Mouse (Mus musculus) stomach, postnatal 0 days (tissue): ENCODE results near the gene Kcnd3.

Source experiments
- CTCF ChIP-seq: IDR thresholded peaks from 2 replicates; pipeline ENCODE4 v1.5.1; 2016; ENCODE audit warnings: antibody characterized with exemption, low read depth, mild to moderate bottlenecking, moderate library complexity
- EP300 ChIP-seq: optimal IDR thresholded peaks from 2 replicates; pipeline ENCODE3; 2016; ENCODE audit warnings: antibody characterized with exemption

- TF ChIP-seq CTCF (no peak), EP300 (no peak)
These were observed 234.5 kb downstream of the Kcnd3 start for GRCm38 (mm10) chr3:105686394-105687323.
